Mouse (Mus musculus) thymus, adult 2 months (tissue): ENCODE measurements around the gene Gng11. TPM values are rescaled to one million over a fixed set of nuclear protein-coding genes. Genes with fewer than 3 reads are reported as not detected.

Source experiments
- DNase-seq: peaks from one replicate; pipeline ENCODE4 v3.0.0; 2021
- H3K27ac ChIP-seq: fragments of 200-500 bp; 2 replicates; pipeline ENCODE4 v1.5.1; 2012; ENCODE audit warnings: low read length, control low read depth; ENCODE audit not compliant: control insufficient read depth, insufficient read depth
- H3K27me3 ChIP-seq: fragments of 200-500 bp; 2 replicates; pipeline ENCODE4 v1.6.1; 2012; ENCODE audit warnings: mild to moderate bottlenecking, low read length, moderate library complexity, mixed read lengths; ENCODE audit not compliant: control insufficient read depth, insufficient read depth
- H3K36me3 ChIP-seq: fragments of 200-500 bp; 2 replicates; pipeline ENCODE4 v1.6.1; 2012; ENCODE audit warnings: mild to moderate bottlenecking, low read length, moderate library complexity; ENCODE audit not compliant: control insufficient read depth, insufficient read depth
- H3K4me1 ChIP-seq: fragments of 200-500 bp; replicated peaks from 2 replicates; pipeline ENCODE4 v1.6.1; 2012; ENCODE audit warnings: low read length; ENCODE audit not compliant: control insufficient read depth, insufficient read depth
- H3K4me3 ChIP-seq: fragments of 200-500 bp; 2 replicates; pipeline ENCODE4 v1.5.1; 2012; ENCODE audit warnings: mild to moderate bottlenecking, low read length, control low read depth, moderate library complexity; ENCODE audit not compliant: control insufficient read depth, insufficient read depth
- CTCF ChIP-seq: fragments of 200-500 bp; IDR thresholded peaks from 2 replicates; pipeline ENCODE4 v1.5.1; 2012; ENCODE audit warnings: mild to moderate bottlenecking, control low read depth, low read length, moderate library complexity, borderline replicate concordance; ENCODE audit not compliant: control insufficient read depth, poor library complexity, insufficient read depth; ENCODE audit errors: extremely low read depth
- POLR2A ChIP-seq: fragments of 200-500 bp; IDR thresholded peaks from 2 replicates; pipeline ENCODE4 v1.6.1; 2012; ENCODE audit warnings: mild to moderate bottlenecking, low read length, control low read depth, moderate library complexity; ENCODE audit not compliant: control insufficient read depth, poor library complexity, insufficient read depth; ENCODE audit errors: extremely low read depth
- WGBS: fragments of 180-500 bp; shearing (Covaris S2); methylation state at CpG from one replicate; pipeline ENCODE4 v1.1.7; 2018; 5-methylcytosine and 5-hydroxymethylcytosine counted together
- polyA plus RNA-seq: library from polyadenylated mRNA; depleted of rRNA; stranded (reverse); fragments of >200 nt; gene quantifications from 2 replicates; pipeline ENCODE4 v1.2.3, GENCODE M21; 2012; rRNA removed

Gene Gng11
- polyA plus RNA-seq, 1 experiment = 1.7 TPM

- H3K27ac ChIP-seq = no peak overlapping the region
- no peak for DNase-seq
- no peak for TF ChIP-seq POLR2A
- TF ChIP-seq CTCF = no peak
- no peaks in the 10 kb centered on the region for H3K4me1 ChIP-seq
- H3K36me3 ChIP-seq = no peaks in the 10 kb centered on the region
- WGBS = 90% methylated on average over 4 of the region's 4 CpGs
- no peak overlapping the region for H3K4me3 ChIP-seq
- no peaks in the 10 kb centered on the region for H3K27me3 ChIP-seq
These were observed 50.7 kb downstream of the Gng11 start for GRCm38 (mm10) chr6:4054387-4054786.

Other genes starting within 250 kb of the Gng11 start
- 0.31 and 0.41 TPM in 2 replicates for gene Calcr, start 239.2 kb upstream of the Gng11 start, polyA plus RNA-seq
- 0.51 and 0.96 TPM in 2 replicates for gene Tfpi2, start 15.0 kb upstream of the Gng11 start, polyA plus RNA-seq
- gene Gngt1, start 10.1 kb upstream of the Gng11 start, polyA plus RNA-seq = not detected in 2 replicates
- 14.7 and 15.1 TPM in 2 replicates for gene Bet1, start 83.1 kb downstream of the Gng11 start, polyA plus RNA-seq